27 mouse cellular contexts compared by ENCODE assay signal in the genomic region with DNA sequence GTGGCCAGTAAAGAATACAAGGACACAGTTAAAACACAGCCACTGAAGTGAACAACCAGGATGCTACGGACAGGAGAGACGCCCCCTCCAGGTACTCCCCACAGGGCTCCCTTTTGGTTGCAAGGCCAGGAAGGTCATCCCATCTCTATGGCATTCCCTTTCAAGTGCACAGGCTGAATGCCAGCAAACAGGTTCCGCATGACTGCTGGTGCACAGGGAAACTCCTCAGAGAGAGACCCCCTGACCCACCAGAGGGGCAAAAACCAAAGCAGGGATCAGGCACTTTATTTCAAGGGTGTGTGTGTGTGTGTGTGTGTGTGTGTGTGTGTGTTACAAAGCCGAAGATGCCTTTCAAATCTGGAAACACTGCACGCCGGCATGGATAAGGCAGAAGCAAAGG.
DNase-seq lines count a peak whose midpoint lies in the region; ATAC-seq and TF ChIP-seq lines count a peak whose summit lies in the region.
"Had no signal": no experiment of that assay in that cellular context is flagged by ENCODE, and none has a peak within 500 bp of the region (broad histone marks: within the 10 kb centered on the region; RNA-seq: fewer than 3 reads in every experiment).

No protein-coding gene starts in this region.

- H3K9ac ChIP-seq in hindbrain, postnatal 0 days (replicated peaks; ENCODE audit: low read length), result no peak overlapping the region
- no peak overlapping the region for H3K9ac ChIP-seq in midbrain, postnatal 0 days (replicated peaks; ENCODE audit: low read length, poor library complexity, severe bottlenecking)
- H3K9ac ChIP-seq: embryonic facial prominence, embryonic 12.5 days; hindbrain, embryonic 12.5 days; limb, embryonic 15.5 days; liver, embryonic 13.5 days; neural tube, embryonic 13.5 days had no signal

- TF ChIP-seq CTCF in hindbrain, postnatal 0 days (IDR thresholded peaks at IDR 0.05; ENCODE audit: low read depth), result no peak
- no peak for TF ChIP-seq CTCF in midbrain, postnatal 0 days (IDR thresholded peaks at IDR 0.05)

- peaks cover 22% of the 10 kb centered on the region; the same call in 1 of the 2 replicates for H3K27me3 ChIP-seq in hindbrain, embryonic 10.5 days (ENCODE audit: insufficient read depth, poor library complexity, severe bottlenecking)
- H3K27me3 ChIP-seq in hindbrain, postnatal 0 days (ENCODE audit: insufficient read depth, low read length), result no peaks in the 10 kb centered on the region
- H3K27me3 ChIP-seq in midbrain, embryonic 10.5 days (ENCODE audit: low read depth, poor library complexity, severe bottlenecking), result peaks cover 36% of the 10 kb centered on the region
- no peaks in the 10 kb centered on the region for H3K27me3 ChIP-seq in midbrain, postnatal 0 days (ENCODE audit: insufficient read depth, low read length)
- H3K27me3 ChIP-seq: embryonic facial prominence, embryonic 12.5 days; limb, embryonic 15.5 days; liver, embryonic 13.5 days; megakaryocyte, embryonic 14.5 days; neural tube, embryonic 13.5 days had no signal

- H3K36me3 ChIP-seq in hindbrain, embryonic 10.5 days, result no peaks in the 10 kb centered on the region
- H3K36me3 ChIP-seq in hindbrain, postnatal 0 days (ENCODE audit: insufficient read depth, low read length), result no peaks in the 10 kb centered on the region
- no peaks in the 10 kb centered on the region for H3K36me3 ChIP-seq in midbrain, embryonic 10.5 days
- H3K36me3 ChIP-seq in midbrain, postnatal 0 days (ENCODE audit: insufficient read depth, low read length), result no peaks in the 10 kb centered on the region
- H3K36me3 ChIP-seq: embryonic facial prominence, embryonic 12.5 days; hindbrain, embryonic 12.5 days; limb, embryonic 15.5 days; liver, embryonic 13.5 days; neural tube, embryonic 13.5 days had no signal

- H3K4me2 ChIP-seq in hindbrain, postnatal 0 days (ENCODE audit: low read depth, low read length), result no peak overlapping the region
- no peak overlapping the region for H3K4me2 ChIP-seq in midbrain, postnatal 0 days (ENCODE audit: low read depth, low read length, poor library complexity, severe bottlenecking)
- H3K4me2 ChIP-seq: embryonic facial prominence, embryonic 12.5 days; hindbrain, embryonic 12.5 days; limb, embryonic 15.5 days; liver, embryonic 13.5 days; neural tube, embryonic 13.5 days had no signal

- no peaks in the 10 kb centered on the region for H3K9me3 ChIP-seq in hindbrain, embryonic 10.5 days
- H3K9me3 ChIP-seq in hindbrain, postnatal 0 days (ENCODE audit: low read length), result no peaks in the 10 kb centered on the region
- no peaks in the 10 kb centered on the region for H3K9me3 ChIP-seq in midbrain, embryonic 10.5 days (replicated peaks)
- H3K9me3 ChIP-seq in midbrain, postnatal 0 days (ENCODE audit: low read length), result no peaks in the 10 kb centered on the region
- H3K9me3 ChIP-seq: embryonic facial prominence, embryonic 12.5 days; hindbrain, embryonic 12.5 days; limb, embryonic 15.5 days; liver, embryonic 13.5 days; neural tube, embryonic 13.5 days had no signal

- H3K4me1 ChIP-seq in hindbrain, embryonic 10.5 days (replicated peaks), result 0 out of 2 replicates have a peak, but pooled peaks cover 5% of the 10 kb centered on the region
- no peaks in the 10 kb centered on the region for H3K4me1 ChIP-seq in hindbrain, postnatal 0 days (ENCODE audit: insufficient read depth, low read length)
- H3K4me1 ChIP-seq in midbrain, embryonic 10.5 days, result peaks cover 18% of the 10 kb centered on the region
- H3K4me1 ChIP-seq in midbrain, postnatal 0 days (ENCODE audit: insufficient read depth, low read length), result no peaks in the 10 kb centered on the region
- H3K4me1 ChIP-seq: embryonic facial prominence, embryonic 12.5 days; limb, embryonic 15.5 days; liver, embryonic 13.5 days; megakaryocyte, embryonic 14.5 days; neural tube, embryonic 13.5 days had no signal

- no peak for ATAC-seq in hindbrain, postnatal 0 days
- no peak for ATAC-seq in midbrain, postnatal 0 days (ENCODE audit: low FRiP score)
- no peak for ATAC-seq in inflammation-experienced regulatory T-cells, adult 6 months
- ATAC-seq: forebrain, embryonic 16.5 days; lung, postnatal 0 days; Patski had no signal

- 36% methylated on average over 6 of the region's 6 CpGs for WGBS in hindbrain, embryonic 10.5 days
- WGBS in hindbrain, postnatal 0 days, result 39% methylated on average over 6 of the region's 6 CpGs
- 35% methylated on average over 6 of the region's 6 CpGs for WGBS in midbrain, embryonic 10.5 days
- WGBS in midbrain, postnatal 0 days, result 35% methylated on average over 6 of the region's 6 CpGs

- H3K4me3 ChIP-seq in hindbrain, embryonic 10.5 days, result no peak overlapping the region
- no peak overlapping the region for H3K4me3 ChIP-seq in hindbrain, postnatal 0 days (ENCODE audit: low read length)
- H3K4me3 ChIP-seq in midbrain, embryonic 10.5 days, result no peak overlapping the region
- H3K4me3 ChIP-seq in midbrain, postnatal 0 days (ENCODE audit: low read depth, low read length), result no peak overlapping the region
- H3K4me3 ChIP-seq: embryonic facial prominence, embryonic 12.5 days; hindbrain, embryonic 12.5 days; limb, embryonic 15.5 days; liver, embryonic 13.5 days; megakaryocyte, embryonic 14.5 days; neural tube, embryonic 13.5 days had no signal

- H3K27ac ChIP-seq in hindbrain, embryonic 10.5 days, result no peak overlapping the region
- H3K27ac ChIP-seq in hindbrain, postnatal 0 days, result no peak overlapping the region
- H3K27ac ChIP-seq in midbrain, embryonic 10.5 days (replicated peaks), result no peak overlapping the region
- no peak overlapping the region for H3K27ac ChIP-seq in midbrain, postnatal 0 days (ENCODE audit: low read depth, low read length)
- H3K27ac ChIP-seq: embryonic facial prominence, embryonic 12.5 days; hindbrain, embryonic 12.5 days; limb, embryonic 15.5 days; liver, embryonic 13.5 days; neural tube, embryonic 13.5 days had no signal

- peak; percentile 27 for DNase-seq in hindbrain, embryonic 10.5 days (ENCODE audit: low spot score)
- no peak for DNase-seq in hindbrain, postnatal 0 days (ENCODE audit: low spot score)
- peak; percentile 27 for DNase-seq in midbrain, embryonic 10.5 days (ENCODE audit: low spot score)
- DNase-seq in midbrain, postnatal 0 days (ENCODE audit: low spot score), result no peak
- peak; percentile 12 for DNase-seq in embryo, embryonic 9.5 days (ENCODE audit: extremely low spot score)
- DNase-seq in kidney, postnatal 25 days, result peak; percentile 16 to 20
- DNase-seq in gastrocnemius, adult 8-10 months (ENCODE audit: low spot score in 2 of 2), result no peak
- DNase-seq: adrenal gland, postnatal 10 days; cerebellum, adult 11 months; cerebellum, adult 9-10 months; gastrocnemius, postnatal 10 days; heart, postnatal 14 days; layer of hippocampus, postnatal 36 days; left cerebral cortex, postnatal 4 days; liver, embryonic 13.5 days; lung, adult 18-20 months; lung, postnatal 4 days; thymus, postnatal 4 days had no signal

Comparison
In these comparisons a context has a peak if more than half of its experiments do, and no peak if none do; other contexts are left out.
1. DNase-seq: peak in hindbrain, embryonic 10.5 days (single experiment), midbrain, embryonic 10.5 days (single experiment), embryo, embryonic 9.5 days (single experiment) and kidney, postnatal 25 days (2 of 2); none in hindbrain, postnatal 0 days (single experiment), midbrain, postnatal 0 days (single experiment) and gastrocnemius, adult 8-10 months (0 of 2).